27 mouse cellular contexts compared by ENCODE assay signal in the genomic region with DNA sequence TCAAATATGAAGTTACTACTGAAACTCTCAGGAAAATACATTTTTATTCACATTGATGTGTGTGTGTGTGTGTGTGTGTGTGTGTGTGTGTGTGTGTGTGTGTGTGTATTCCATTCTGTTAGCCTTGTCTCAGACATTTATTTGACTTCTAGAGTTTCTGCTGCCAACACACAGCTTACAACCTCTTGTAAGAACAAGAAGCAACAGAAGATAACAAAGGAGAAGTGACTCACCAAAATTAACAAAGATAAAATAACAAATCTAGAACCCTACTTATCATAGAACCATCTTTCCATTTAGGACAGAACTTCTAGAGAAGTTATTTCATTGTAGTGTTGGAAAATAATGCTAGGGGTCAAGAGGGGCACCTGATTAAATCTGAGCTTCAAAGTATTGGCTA.
"Had no signal": no experiment of that assay in that cellular context is flagged by ENCODE, and none has a peak within 500 bp of the region (broad histone marks: within the 10 kb centered on the region; RNA-seq: fewer than 3 reads in every experiment).

No protein-coding gene starts in this region.

- DNase-seq: left cerebral cortex, postnatal 4 days; liver; liver, embryonic 13.5 days; liver, postnatal 0 days; lung, adult 18-20 months; lung, adult 2 months; lung, embryonic 14.5 days; lung, postnatal 10 days; lung, postnatal 36 days; lung, postnatal 4 days; midbrain, embryonic 14.5 days had no signal

- H3K9ac ChIP-seq: limb, embryonic 12.5 days; limb, embryonic 13.5 days; limb, embryonic 15.5 days; liver, embryonic 12.5 days; liver, embryonic 13.5 days; liver, embryonic 14.5 days; liver, embryonic 15.5 days; liver, postnatal 0 days; lung, embryonic 14.5 days; lung, embryonic 15.5 days; midbrain, embryonic 12.5 days; midbrain, embryonic 13.5 days; midbrain, embryonic 15.5 days; neural tube, embryonic 12.5 days had no signal

- H3K4me1 ChIP-seq: limb, embryonic 10.5 days; limb, embryonic 12.5 days; limb, embryonic 13.5 days; limb, embryonic 15.5 days; liver, embryonic 12.5 days; liver, embryonic 13.5 days; liver, embryonic 15.5 days; lung, embryonic 15.5 days; megakaryocyte, embryonic 14.5 days; midbrain, embryonic 10.5 days; midbrain, embryonic 12.5 days; midbrain, embryonic 13.5 days; midbrain, embryonic 15.5 days; neural tube, embryonic 12.5 days had no signal

- H3K27ac ChIP-seq: limb, embryonic 10.5 days; limb, embryonic 12.5 days; limb, embryonic 13.5 days; limb, embryonic 15.5 days; liver, embryonic 12.5 days; liver, embryonic 13.5 days; liver, embryonic 14.5 days; liver, embryonic 15.5 days; lung, embryonic 15.5 days; macrophage; midbrain, embryonic 10.5 days; midbrain, embryonic 12.5 days; midbrain, embryonic 13.5 days; midbrain, embryonic 15.5 days; neural tube, embryonic 12.5 days had no signal

- H3K27me3 ChIP-seq: limb, embryonic 12.5 days; limb, embryonic 13.5 days; limb, embryonic 15.5 days; liver, embryonic 12.5 days; liver, embryonic 13.5 days; liver, embryonic 15.5 days; lung, embryonic 15.5 days; megakaryocyte, embryonic 14.5 days; midbrain, embryonic 12.5 days; midbrain, embryonic 13.5 days; midbrain, embryonic 15.5 days; neural tube, embryonic 12.5 days had no signal

- H3K4me3 ChIP-seq: limb, embryonic 10.5 days; limb, embryonic 12.5 days; limb, embryonic 13.5 days; limb, embryonic 15.5 days; liver, embryonic 12.5 days; liver, embryonic 13.5 days; liver, embryonic 15.5 days; lung, embryonic 15.5 days; megakaryocyte, embryonic 14.5 days; midbrain, embryonic 10.5 days; midbrain, embryonic 12.5 days; midbrain, embryonic 13.5 days; midbrain, embryonic 15.5 days; myocyte; neural tube, embryonic 12.5 days had no signal

- H3K9me3 ChIP-seq: limb, embryonic 10.5 days; limb, embryonic 12.5 days; limb, embryonic 13.5 days; limb, embryonic 15.5 days; liver, embryonic 12.5 days; liver, embryonic 13.5 days; liver, embryonic 15.5 days; lung, embryonic 15.5 days; megakaryocyte, embryonic 14.5 days; midbrain, embryonic 10.5 days; midbrain, embryonic 12.5 days; midbrain, embryonic 13.5 days; midbrain, embryonic 15.5 days; neural tube, embryonic 12.5 days had no signal

- H3K36me3 ChIP-seq: limb, embryonic 10.5 days; limb, embryonic 12.5 days; limb, embryonic 13.5 days; limb, embryonic 15.5 days; liver, embryonic 12.5 days; liver, embryonic 13.5 days; liver, embryonic 15.5 days; lung, embryonic 15.5 days; midbrain, embryonic 10.5 days; midbrain, embryonic 12.5 days; midbrain, embryonic 13.5 days; midbrain, embryonic 15.5 days; neural tube, embryonic 12.5 days had no signal
